Mouse (Mus musculus) bone marrow, adult 2 months (tissue): ENCODE data around the gene Gfpt2. TPM values are rescaled to one million over a fixed set of nuclear protein-coding genes. Genes with fewer than 3 reads are reported as not detected.

Source experiments
- H3K27ac ChIP-seq: fragments of 200-500 bp; 2 replicates; pipeline ENCODE4 v1.5.1; 2012; ENCODE audit warnings: low read depth, mild to moderate bottlenecking, control low read depth, inconsistent platforms, low read length; ENCODE audit not compliant: control insufficient read depth, poor library complexity, insufficient read depth
- H3K4me1 ChIP-seq: fragments of 200-500 bp; 2 replicates; pipeline ENCODE4 v1.6.1; 2011; ENCODE audit warnings: low read length; ENCODE audit not compliant: control insufficient read depth, insufficient read depth
- H3K4me3 ChIP-seq: fragments of 200-500 bp; replicated peaks from 2 replicates; pipeline ENCODE3; 2011; ENCODE audit warnings: mild to moderate bottlenecking, low read depth, low read length, control low read depth; ENCODE audit not compliant: control insufficient read depth
- CTCF ChIP-seq: fragments of 200-500 bp; IDR thresholded peaks from 2 replicates; pipeline ENCODE4 v1.5.1; 2011; ENCODE audit warnings: low read length, control low read depth; ENCODE audit not compliant: control insufficient read depth, insufficient read depth
- POLR2A ChIP-seq: fragments of 200-500 bp; IDR thresholded peaks from 2 replicates; pipeline ENCODE4 v1.6.1; 2011; ENCODE audit warnings: low read depth, mild to moderate bottlenecking, control low read depth, low read length, borderline replicate concordance; ENCODE audit not compliant: control insufficient read depth
- WGBS: fragments of 180-500 bp; shearing (Covaris S2); methylation state at CpG from one replicate; pipeline ENCODE4 v1.1.7; 2018; 5-methylcytosine and 5-hydroxymethylcytosine counted together
- polyA plus RNA-seq: library from polyadenylated mRNA; stranded (reverse); fragments of >200 nt; gene quantifications from 2 replicates; pipeline ENCODE4 v1.2.4, GENCODE M21; 2011; ENCODE audit warnings: low replicate concordance; ENCODE audit not compliant: missing spikeins, insufficient read depth, insufficient read length

Gene Gfpt2
- polyA plus RNA-seq, 1 experiment = 3.2 TPM

- no peak for TF ChIP-seq POLR2A
- no peak for TF ChIP-seq CTCF
- no peak overlapping the region for H3K4me3 ChIP-seq
- no peak overlapping the region for H3K27ac ChIP-seq
- no peaks in the 10 kb centered on the region for H3K4me1 ChIP-seq
- WGBS = 42% methylated on average over 13 of the region's 13 CpGs
Observed at GRCm38 (mm10) chr11:49837717-49838407, 43.9 kb downstream of the Gfpt2 start.

- no peak for TF ChIP-seq CTCF
- no peak for TF ChIP-seq POLR2A
- 63% methylated on average over 1 of the region's 1 CpGs for WGBS
- H3K4me3 ChIP-seq = no peak overlapping the region
- H3K27ac ChIP-seq = no peak overlapping the region
- no peaks in the 10 kb centered on the region; the same call in 1 of the 2 replicates for H3K4me1 ChIP-seq
Observed at GRCm38 (mm10) chr11:49840666-49841065, 46.7 kb downstream of the Gfpt2 start.

- Histone ChIP-seq H3K4me1 (no peaks in the 10 kb centered on the region; the same call in 1 of the 2 replicates), H3K27ac (no peak overlapping the region), H3K4me3 (no peak overlapping the region)
- no peak for TF ChIP-seq CTCF
- no peak for TF ChIP-seq POLR2A
- WGBS = 38% methylated on average over 1 of the region's 1 CpGs
Observed at GRCm38 (mm10) chr11:49841886-49842285, 47.9 kb downstream of the Gfpt2 start.

GRCm38 (mm10) chr11:49842718-49843117 is 48.7 kb downstream of the Gfpt2 start:
- no peak overlapping the region for H3K27ac ChIP-seq
- no peaks in the 10 kb centered on the region; the same call in 1 of the 2 replicates for H3K4me1 ChIP-seq
- no peak overlapping the region for H3K4me3 ChIP-seq
- TF ChIP-seq POLR2A = no peak
- no peak for TF ChIP-seq CTCF
- WGBS = 30% methylated on average over 3 of the region's 3 CpGs

- WGBS = 86% methylated on average over 10 of the region's 10 CpGs
- Histone ChIP-seq H3K27ac (no peak overlapping the region), H3K4me1 (peaks cover 3% of the 10 kb centered on the region), H3K4me3 (no peak overlapping the region)
- no peak for TF ChIP-seq POLR2A
- no peak for TF ChIP-seq CTCF
Observed at GRCm38 (mm10) chr11:49844311-49844710, 50.3 kb downstream of the Gfpt2 start.

- TF ChIP-seq CTCF (peak; percentile 74), POLR2A (no peak)
- WGBS = 38% methylated on average over 3 of the region's 3 CpGs
Observed at GRCm38 (mm10) chr11:49844969-49845368, 51.0 kb downstream of the Gfpt2 start.

GRCm38 (mm10) chr11:49845958-49846357 is 52.0 kb downstream of the Gfpt2 start:
- Histone ChIP-seq H3K4me1 (peaks cover 3% of the 10 kb centered on the region), H3K4me3 (peak overlapping the region; percentile 68), H3K27ac (0 out of 2 replicates have a peak overlapping the region, but pooled peaks have one; percentile 6)
- WGBS = 40% methylated on average over 11 of the region's 11 CpGs
- TF ChIP-seq CTCF (no peak), POLR2A (no peak)

More at GRCm38 (mm10) chr11:49844969-49845368, 51.0 kb downstream of the Gfpt2 start:
- H3K4me1 ChIP-seq = peaks cover 3% of the 10 kb centered on the region
- H3K4me3 ChIP-seq = no peak overlapping the region
- H3K27ac ChIP-seq = no peak overlapping the region

GRCm38 (mm10) chr11:49846401-49847070 is 52.6 kb downstream of the Gfpt2 start, which contains the start of gene Mapk9:
Gene Mapk9 (plus strand): TSS chr11:49846751.
- Histone ChIP-seq H3K4me3 (peak within 1 kb of the TSS; percentile 68), H3K4me1 (peaks cover 3% of the 10 kb centered on the region), H3K27ac (peak within 1 kb of the TSS; percentile 80)
- peak; percentile 86 for TF ChIP-seq CTCF
- peak; percentile 47; the same call in 1 of the 2 replicates for TF ChIP-seq POLR2A
- 1% methylated on average over 67 of the region's 68 CpGs for WGBS
